Mouse (Mus musculus) embryo, embryonic 10.5 days (tissue): ENCODE results near the gene Tuba8.

ENCODE experiments used
- DNase-seq: peaks from one replicate; pipeline ENCODE4 v3.0.0-alpha.2; 2015; ENCODE audit warnings: low spot score

The Tuba8 gene

DNA sequence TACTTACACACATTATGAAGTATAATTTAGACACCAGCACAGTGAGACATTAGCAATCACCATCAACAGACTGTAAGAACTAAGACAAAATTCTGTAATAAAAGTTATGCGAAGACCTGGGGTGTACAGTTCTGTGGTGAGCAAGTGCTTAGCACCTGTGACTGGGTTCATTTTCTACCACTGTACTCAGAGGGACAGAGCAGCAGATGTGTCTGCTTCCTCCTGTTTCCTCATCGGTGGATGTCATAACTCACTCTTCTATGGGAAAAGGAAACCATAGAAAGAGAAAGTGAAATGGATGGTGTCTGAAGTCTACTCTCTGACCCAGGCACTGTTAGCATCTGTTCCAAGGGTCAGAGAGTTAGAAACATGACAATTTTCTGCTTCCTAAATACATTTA, 16.2 kb downstream of the Tuba8 start:
- DNase-seq, result no peak

GRCm38 (mm10) chr6:121228421-121228820, 17.9 kb downstream of the Tuba8 start:
- no peak for DNase-seq

- no peak for DNase-seq
Observed at GRCm38 (mm10) chr6:121232652-121233051, 22.2 kb downstream of the Tuba8 start.

GRCm38 (mm10) chr6:121236386-121236785, 25.9 kb downstream of the Tuba8 start:
- no peak for DNase-seq

- no peak for DNase-seq
Observed at GRCm38 (mm10) chr6:121238209-121238608, 27.7 kb downstream of the Tuba8 start.

GRCm38 (mm10) chr6:121241780-121242179, 31.3 kb downstream of the Tuba8 start:
- no peak for DNase-seq

DNA sequence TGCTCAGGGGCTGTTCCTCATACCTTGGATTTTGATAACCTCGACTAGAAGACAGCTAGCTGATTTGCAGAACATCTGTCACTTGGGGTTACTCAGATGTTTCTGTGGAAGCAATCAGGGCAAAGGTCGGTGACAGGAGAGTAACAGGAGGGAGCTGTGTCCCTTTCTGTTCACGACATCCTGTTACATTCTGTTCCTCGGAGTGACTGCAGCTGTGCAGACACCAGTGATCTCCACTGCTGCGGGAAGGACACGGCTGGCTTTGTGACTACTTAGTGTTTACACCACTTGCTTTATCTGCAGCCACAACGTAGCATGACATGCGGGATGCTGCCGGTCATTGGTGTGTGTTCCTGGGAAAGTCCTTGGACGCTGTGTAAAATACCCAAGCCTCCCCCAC, 32.7 kb downstream of the Tuba8 start:
- DNase-seq, result no peak

- DNase-seq, result peak; percentile 87
Observed at GRCm38 (mm10) chr6:121245127-121246036, 34.9 kb downstream of the Tuba8 start, which contains the start of gene Usp18. Gene Usp18 (plus strand): TSS chr6:121245906.

DNA sequence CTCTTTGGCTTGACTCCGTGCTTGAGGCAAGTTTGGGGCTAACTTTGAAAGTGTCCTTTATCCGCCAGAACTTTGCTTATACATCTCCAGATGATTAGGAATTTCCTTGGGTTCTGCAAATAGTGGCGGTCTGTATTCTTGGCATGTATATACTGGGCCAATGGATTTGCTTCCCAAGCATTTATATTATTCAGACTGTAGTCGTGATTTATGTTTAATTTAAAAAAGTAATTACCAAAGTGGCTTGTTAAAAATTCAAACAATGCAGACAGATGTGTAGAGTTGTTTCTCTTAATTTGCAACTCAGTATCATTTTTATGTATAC, 35.5 kb downstream of the Tuba8 start:
- no peak for DNase-seq

DNA sequence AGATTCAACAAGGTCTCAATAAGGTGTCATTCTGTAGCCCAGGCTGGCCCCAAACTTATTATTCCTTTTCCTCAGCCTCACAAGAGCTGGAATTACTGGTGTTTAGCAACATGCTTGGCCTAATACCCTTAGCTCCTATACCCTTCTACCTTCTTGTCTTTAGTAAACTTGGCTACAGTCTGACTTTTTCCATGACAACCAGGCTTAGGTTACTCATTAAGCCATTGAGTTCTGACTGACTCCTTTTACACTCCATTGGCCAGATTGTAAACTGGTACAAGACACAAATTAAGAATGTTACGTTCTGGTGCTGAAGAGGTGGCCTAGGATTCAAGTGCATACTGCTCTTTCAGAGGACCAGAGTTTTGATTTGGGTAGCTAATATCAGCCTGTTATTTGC, 39.9 kb downstream of the Tuba8 start:
- DNase-seq, result no peak

DNA sequence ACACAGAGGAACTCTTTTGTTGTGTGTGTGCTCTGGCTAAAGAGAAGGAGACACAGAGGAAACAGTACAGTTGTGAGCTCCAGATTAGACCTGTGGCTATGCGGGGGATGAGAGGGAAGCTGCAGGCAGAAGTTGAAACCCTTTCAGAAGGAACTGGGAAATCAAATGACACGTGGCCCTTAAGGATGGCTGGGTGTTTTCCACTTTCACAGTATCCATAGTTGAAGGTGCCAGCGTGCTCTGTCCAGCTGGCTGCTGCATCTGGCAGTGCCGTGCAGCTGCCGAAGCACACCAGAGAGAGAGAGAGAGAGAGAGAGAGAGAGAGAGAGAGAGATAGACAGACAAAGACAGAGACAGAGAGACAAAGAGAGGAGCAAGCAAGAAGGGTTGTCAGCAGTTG, 40.8 kb downstream of the Tuba8 start:
- DNase-seq, result no peak

- DNase-seq, result peak; percentile 83
Observed at GRCm38 (mm10) chr6:121260548-121260947, 50.1 kb downstream of the Tuba8 start.

DNA sequence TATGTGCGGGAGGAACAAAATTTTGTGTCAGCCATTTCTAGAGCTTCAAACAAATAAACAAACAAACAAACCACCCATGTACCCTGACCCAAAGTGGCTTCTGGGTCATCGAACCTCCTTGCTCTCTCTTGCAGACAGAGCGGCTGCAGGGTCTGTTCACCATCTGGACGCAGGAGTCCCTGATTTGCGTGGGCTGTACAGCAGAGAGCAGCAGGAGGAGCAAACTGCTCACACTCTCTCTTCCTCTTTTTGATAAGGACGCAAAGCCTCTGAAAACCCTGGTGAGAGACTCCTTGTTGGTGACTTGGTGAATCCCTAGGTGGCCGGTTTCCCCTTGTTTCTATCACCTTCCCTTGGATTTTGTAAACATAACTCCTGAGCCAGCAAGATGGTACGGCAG, 50.7 kb downstream of the Tuba8 start:
- no peak for DNase-seq

- DNase-seq, result no peak
Observed at GRCm38 (mm10) chr6:121262004-121262403, 51.5 kb downstream of the Tuba8 start.

DNA sequence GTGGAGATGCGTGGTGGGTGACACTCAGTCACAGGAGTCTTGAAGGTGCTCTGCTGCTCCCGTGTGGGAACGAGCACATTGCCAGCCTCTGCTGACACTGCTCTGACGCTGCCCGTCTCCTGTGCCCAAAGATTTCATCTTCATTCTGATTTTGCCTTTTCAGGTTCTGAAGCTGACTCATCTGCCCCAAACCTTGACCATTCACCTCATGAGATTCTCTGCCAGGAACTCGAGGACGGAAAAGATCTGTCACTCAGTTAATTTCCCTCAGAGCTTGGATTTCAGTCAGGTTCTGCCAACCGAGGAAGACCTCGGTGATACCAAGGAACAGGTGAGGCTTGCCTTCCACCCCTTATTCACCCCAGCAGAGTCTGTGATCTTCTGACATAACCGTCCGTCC, 52.0 kb downstream of the Tuba8 start:
- no peak for DNase-seq

DNA sequence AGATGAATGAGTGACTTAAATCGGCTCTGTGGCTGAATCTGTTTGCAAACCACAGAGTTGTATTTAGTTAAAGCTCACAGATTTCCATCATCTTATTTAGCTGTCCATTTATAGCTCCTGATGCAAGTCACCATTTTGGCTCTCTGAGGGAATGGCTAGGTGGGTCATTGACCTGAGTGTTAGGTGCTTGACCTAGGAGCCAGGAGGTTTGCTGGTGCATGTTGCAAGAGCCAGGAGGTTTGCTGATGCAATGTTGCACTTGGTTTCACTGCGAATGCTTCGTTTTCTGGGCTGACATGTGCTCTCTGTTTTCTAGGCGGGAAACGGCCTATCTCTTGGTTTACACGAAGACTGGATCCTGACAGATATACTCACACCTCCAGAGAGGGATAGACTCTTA, 59.7 kb downstream of the Tuba8 start:
- DNase-seq, result no peak

GRCm38 (mm10) chr6:121271707-121272074, 61.2 kb downstream of the Tuba8 start:
- DNase-seq, result no peak

GRCm38 (mm10) chr6:121272075-121272800, 61.7 kb downstream of the Tuba8 start:
- DNase-seq, result peak; percentile 94

DNA sequence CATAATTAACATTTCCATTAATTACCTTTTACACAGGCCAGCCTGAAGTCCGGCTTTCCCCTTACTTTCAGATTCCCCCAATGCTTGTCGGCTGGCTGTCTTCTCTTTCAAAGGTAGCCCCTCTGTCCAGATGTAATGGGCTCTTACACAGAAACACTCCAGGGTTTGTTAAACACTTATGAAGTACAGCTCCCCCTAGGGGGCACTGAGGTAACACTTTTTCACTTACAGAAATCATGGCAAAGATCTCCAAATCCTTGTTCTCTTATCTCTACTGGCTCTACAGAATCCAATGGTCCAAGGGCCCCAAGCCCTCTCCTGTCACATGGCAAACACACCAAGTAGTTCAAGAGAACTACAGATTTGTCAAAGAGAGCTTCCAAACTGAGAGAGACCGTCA, 63.9 kb downstream of the Tuba8 start:
- DNase-seq, result peak; percentile 73
